Mouse (Mus musculus): ENCODE data around the gene Kdr.
"Not testable (repeated sequence)": the region's sequence is repeated elsewhere in the genome, so short reads cannot be mapped to it uniquely, and the experiment has no call there.

Kdr gene

GRCm38 (mm10) chr5:75959809-75960208 is 18.4 kb downstream of the Kdr start:
- DNase-seq = no peak

- no peak for DNase-seq
Measured at GRCm38 (mm10) chr5:75956526-75956925, 21.7 kb downstream of the Kdr start.

GRCm38 (mm10) chr5:75955876-75956275 is 22.4 kb downstream of the Kdr start:
- DNase-seq = no peak

GRCm38 (mm10) chr5:75954778-75955330 is 23.4 kb downstream of the Kdr start:
- no peak for DNase-seq

- no peak for DNase-seq
Measured at GRCm38 (mm10) chr5:75954218-75954617, 24.0 kb downstream of the Kdr start.

GRCm38 (mm10) chr5:75952131-75952795 is 26.0 kb downstream of the Kdr start:
- DNase-seq = no peak

GRCm38 (mm10) chr5:75950866-75951265 is 27.4 kb downstream of the Kdr start:
- no peak for DNase-seq

GRCm38 (mm10) chr5:75945394-75945793 is 32.9 kb downstream of the Kdr start:
- DNase-seq = no peak

- DNase-seq = no peak
Measured at GRCm38 (mm10) chr5:75943301-75943700, 35.0 kb downstream of the Kdr start.

GRCm38 (mm10) chr5:75941775-75942580 is 36.3 kb downstream of the Kdr start:
- DNase-seq = no peak

GRCm38 (mm10) chr5:75939144-75939732 is 39.0 kb downstream of the Kdr start:
- DNase-seq = peak; percentile 15 to 54

- no peak for DNase-seq
Measured at GRCm38 (mm10) chr5:75938012-75938411, 40.2 kb downstream of the Kdr start.

GRCm38 (mm10) chr5:75936223-75936622 is 42.0 kb downstream of the Kdr start:
- no peak for DNase-seq

- no peak for DNase-seq
Measured at GRCm38 (mm10) chr5:75935225-75935624, 43.0 kb downstream of the Kdr start.

GRCm38 (mm10) chr5:75934201-75934600 is 44.1 kb downstream of the Kdr start:
- peak in 1 of 2 experiments; percentile 49 for DNase-seq

- peak; percentile 88 to 91 for DNase-seq
Measured at GRCm38 (mm10) chr5:75933521-75934044, 44.7 kb downstream of the Kdr start.

GRCm38 (mm10) chr5:75931458-75931857 is 46.8 kb downstream of the Kdr start:
- DNase-seq = not testable (repeated sequence)

GRCm38 (mm10) chr5:75929960-75930359 is 48.3 kb downstream of the Kdr start:
- no peak for DNase-seq

GRCm38 (mm10) chr5:75922677-75923076 is 55.6 kb downstream of the Kdr start:
- DNase-seq = peak; percentile 58 to 80

- DNase-seq = peak in 1 of 2 experiments; percentile 47
Measured at GRCm38 (mm10) chr5:75921730-75922387, 56.4 kb downstream of the Kdr start.

GRCm38 (mm10) chr5:75919601-75920000 is 58.7 kb downstream of the Kdr start:
- no peak for DNase-seq

- peak; percentile 27 to 70 for DNase-seq
Measured at GRCm38 (mm10) chr5:75918139-75918538, 60.1 kb downstream of the Kdr start.

- no peak for DNase-seq
Measured at GRCm38 (mm10) chr5:75917231-75917630, 61.0 kb downstream of the Kdr start.
